Mouse (Mus musculus): ENCODE measurements around the gene Myh1. TPM values are rescaled to one million over a fixed set of nuclear protein-coding genes. Genes with fewer than 3 reads are reported as not detected.

Gene Myh1
- polyA plus RNA-seq, 1 experiment = 0.04 TPM

DNA sequence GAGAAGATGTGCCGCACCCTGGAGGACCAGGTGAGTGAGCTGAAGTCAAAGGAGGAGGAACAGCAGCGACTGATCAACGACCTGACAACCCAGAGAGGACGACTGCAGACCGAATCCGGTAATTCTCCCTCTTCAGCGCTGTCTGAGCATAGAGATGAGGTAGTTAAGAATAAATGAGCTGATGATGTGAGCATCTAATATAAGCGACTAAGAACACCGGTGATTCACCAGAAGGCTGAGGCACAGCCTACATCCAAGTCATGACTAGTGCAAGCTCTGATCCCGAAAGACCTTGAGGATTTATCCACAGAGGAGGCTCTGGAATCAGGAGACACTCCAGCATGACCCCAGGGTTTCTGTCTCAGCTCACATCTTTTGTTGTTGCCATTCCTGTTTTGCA lies 9.5 kb upstream of the Myh1 start:
- Histone ChIP-seq H3K27ac (ENCODE audit: insufficient read depth, low read length) (no peak overlapping the region), H3K4me1 (ENCODE audit: control insufficient read depth, insufficient read depth, insufficient read length) (no peaks in the 10 kb centered on the region), H3K36me3 (ENCODE audit: control insufficient read depth, insufficient read depth, low read length) (no peaks in the 10 kb centered on the region), H3K4me3 (ENCODE audit: extremely low read depth, insufficient read depth, insufficient read length) (no peak overlapping the region), H3K27me3 (ENCODE audit: control insufficient read depth, insufficient read depth, low read length) (no peaks in the 10 kb centered on the region)
- WGBS = 85% methylated on average over 10 of the region's 10 CpGs
- DNase-seq (ENCODE audit: low read depth in 1 of 2, low spot score in 2 of 2) = no peak
- no peak for TF ChIP-seq CTCF (IDR thresholded peaks at IDR 0.05; ENCODE audit: extremely low read depth, insufficient read depth, insufficient read length, insufficient replicate concordance)
- no peak for TF ChIP-seq POLR2A (IDR thresholded peaks at IDR 0.05; ENCODE audit: low read depth, low read length)

DNA sequence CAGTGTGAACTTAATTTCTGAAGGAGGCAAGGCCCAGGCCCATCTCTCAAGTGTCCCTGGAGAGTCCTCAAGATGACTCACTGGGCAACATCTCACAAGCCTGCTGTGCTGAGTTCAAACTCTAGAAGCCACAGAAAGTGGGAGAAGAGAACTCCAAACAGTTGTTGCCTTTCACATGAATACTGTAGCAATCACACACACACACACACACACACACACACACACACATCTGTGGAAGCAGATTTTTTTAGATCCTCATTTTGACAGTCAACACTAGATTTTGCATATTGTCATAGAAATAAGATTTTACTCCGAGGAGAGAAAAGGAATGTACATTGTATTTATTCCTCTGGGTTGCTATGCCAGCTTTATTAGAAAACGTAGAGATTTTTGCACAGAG lies 9.0 kb upstream of the Myh1 start:
- no peak for TF ChIP-seq CTCF (IDR thresholded peaks at IDR 0.05; ENCODE audit: extremely low read depth, insufficient read depth, insufficient read length, insufficient replicate concordance)
- TF ChIP-seq POLR2A (IDR thresholded peaks at IDR 0.05; ENCODE audit: low read depth, low read length) = no peak
- DNase-seq (ENCODE audit: low read depth in 1 of 2, low spot score in 2 of 2) = no peak
- Histone ChIP-seq H3K36me3 (ENCODE audit: control insufficient read depth, insufficient read depth, low read length) (no peaks in the 10 kb centered on the region), H3K4me1 (ENCODE audit: control insufficient read depth, insufficient read depth, insufficient read length) (no peaks in the 10 kb centered on the region), H3K27me3 (ENCODE audit: control insufficient read depth, insufficient read depth, low read length) (no peaks in the 10 kb centered on the region), H3K4me3 (ENCODE audit: extremely low read depth, insufficient read depth, insufficient read length) (no peak overlapping the region), H3K27ac (ENCODE audit: insufficient read depth, low read length) (no peak overlapping the region)
- WGBS = 89% methylated on average over 2 of the region's 2 CpGs

DNA sequence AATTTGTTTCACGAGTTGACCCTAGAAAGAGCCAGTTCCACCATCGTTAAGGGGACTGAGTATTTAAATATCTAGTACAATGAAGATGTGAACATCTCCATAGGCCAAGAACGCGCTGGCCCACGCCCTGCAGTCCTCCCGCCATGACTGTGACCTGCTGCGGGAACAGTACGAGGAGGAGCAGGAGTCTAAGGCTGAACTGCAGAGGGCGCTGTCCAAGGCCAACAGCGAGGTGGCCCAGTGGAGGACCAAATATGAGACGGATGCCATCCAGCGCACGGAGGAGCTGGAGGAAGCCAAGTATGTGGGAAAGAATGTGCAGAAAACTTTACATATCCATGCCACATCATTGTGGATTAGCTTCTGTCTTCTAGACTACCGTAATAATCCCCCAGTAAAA lies 8.4 kb upstream of the Myh1 start:
- no peak overlapping the region for H3K4me3 ChIP-seq (ENCODE audit: extremely low read depth, insufficient read depth, insufficient read length)
- H3K27me3 ChIP-seq (ENCODE audit: control insufficient read depth, insufficient read depth, low read length) = no peaks in the 10 kb centered on the region
- TF ChIP-seq POLR2A (IDR thresholded peaks at IDR 0.05; ENCODE audit: low read depth, low read length) (no peak), CTCF (IDR thresholded peaks at IDR 0.05; ENCODE audit: extremely low read depth, insufficient read depth, insufficient read length, insufficient replicate concordance) (no peak)
- no peaks in the 10 kb centered on the region for H3K4me1 ChIP-seq (ENCODE audit: control insufficient read depth, insufficient read depth, insufficient read length)
- DNase-seq (ENCODE audit: low read depth in 1 of 2, low spot score in 2 of 2) = no peak
- H3K36me3 ChIP-seq (ENCODE audit: control insufficient read depth, insufficient read depth, low read length) = no peaks in the 10 kb centered on the region
- WGBS = 87% methylated on average over 14 of the region's 14 CpGs
- H3K27ac ChIP-seq (ENCODE audit: insufficient read depth, low read length) = no peak overlapping the region

DNA sequence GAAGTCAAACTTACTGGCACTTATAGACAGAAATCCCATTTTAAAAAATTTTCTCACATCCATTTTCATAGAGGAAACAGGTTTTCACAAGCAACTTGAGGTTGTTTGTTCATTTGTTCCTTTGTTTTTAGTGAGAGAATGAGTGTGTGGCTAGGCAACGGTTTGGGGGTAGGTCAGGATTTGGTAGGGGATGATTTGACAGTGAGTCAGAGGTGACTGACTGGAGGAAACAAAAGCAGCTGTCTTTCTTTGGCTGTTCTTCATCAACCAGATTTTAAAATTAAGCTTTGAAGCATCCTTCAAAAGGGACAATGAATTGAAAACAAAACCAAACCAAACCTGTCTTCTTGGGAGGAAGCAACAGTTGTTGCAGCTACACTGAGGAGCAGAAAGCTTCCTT lies 531 bp upstream of the Myh1 start:
- no peak overlapping the region for H3K27ac ChIP-seq (ENCODE audit: insufficient read depth, low read length)
- no peak for DNase-seq (ENCODE audit: low read depth in 1 of 2, low spot score in 2 of 2)
- H3K4me1 ChIP-seq (ENCODE audit: control insufficient read depth, insufficient read depth, insufficient read length) = no peaks in the 10 kb centered on the region
- TF ChIP-seq POLR2A (IDR thresholded peaks at IDR 0.05; ENCODE audit: low read depth, low read length) = no peak
- no peak for TF ChIP-seq CTCF (IDR thresholded peaks at IDR 0.05; ENCODE audit: extremely low read depth, insufficient read depth, insufficient read length, insufficient replicate concordance)
- no peak overlapping the region for H3K4me3 ChIP-seq (ENCODE audit: extremely low read depth, insufficient read depth, insufficient read length)
- WGBS = 30% methylated on average over 1 of the region's 1 CpGs
- no peaks in the 10 kb centered on the region for H3K27me3 ChIP-seq (ENCODE audit: control insufficient read depth, insufficient read depth, low read length)
- no peaks in the 10 kb centered on the region for H3K36me3 ChIP-seq (ENCODE audit: control insufficient read depth, insufficient read depth, low read length)

DNA sequence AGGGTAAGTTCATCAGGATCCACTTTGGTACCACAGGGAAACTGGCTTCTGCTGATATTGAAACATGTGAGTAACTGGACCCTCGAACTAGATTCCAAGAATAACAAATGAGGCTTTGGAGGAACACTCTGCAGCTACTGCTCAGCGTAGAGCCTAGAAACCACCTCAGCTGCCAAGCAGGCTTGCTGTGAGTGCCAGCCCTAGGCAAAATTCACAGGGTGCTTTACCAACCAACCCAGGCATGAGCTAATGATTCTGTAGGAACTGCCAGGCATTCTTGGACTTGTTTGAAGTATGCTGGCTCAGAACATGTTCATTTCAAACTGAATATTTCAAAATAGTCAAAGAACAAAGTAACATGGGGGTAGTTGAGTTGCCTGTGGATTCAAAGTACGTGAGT lies 4.9 kb downstream of the Myh1 start:
- no peak overlapping the region for H3K4me3 ChIP-seq (ENCODE audit: extremely low read depth, insufficient read depth, insufficient read length)
- no peaks in the 10 kb centered on the region for H3K27me3 ChIP-seq (ENCODE audit: control insufficient read depth, insufficient read depth, low read length)
- H3K36me3 ChIP-seq (ENCODE audit: control insufficient read depth, insufficient read depth, low read length) = no peaks in the 10 kb centered on the region
- no peaks in the 10 kb centered on the region for H3K4me1 ChIP-seq (ENCODE audit: control insufficient read depth, insufficient read depth, insufficient read length)
- DNase-seq (ENCODE audit: low read depth in 1 of 2, low spot score in 2 of 2) = no peak
- 77% methylated on average over 3 of the region's 3 CpGs for WGBS
- no peak overlapping the region for H3K27ac ChIP-seq (ENCODE audit: insufficient read depth, low read length)
- TF ChIP-seq POLR2A (IDR thresholded peaks at IDR 0.05; ENCODE audit: low read depth, low read length) = no peak

DNA sequence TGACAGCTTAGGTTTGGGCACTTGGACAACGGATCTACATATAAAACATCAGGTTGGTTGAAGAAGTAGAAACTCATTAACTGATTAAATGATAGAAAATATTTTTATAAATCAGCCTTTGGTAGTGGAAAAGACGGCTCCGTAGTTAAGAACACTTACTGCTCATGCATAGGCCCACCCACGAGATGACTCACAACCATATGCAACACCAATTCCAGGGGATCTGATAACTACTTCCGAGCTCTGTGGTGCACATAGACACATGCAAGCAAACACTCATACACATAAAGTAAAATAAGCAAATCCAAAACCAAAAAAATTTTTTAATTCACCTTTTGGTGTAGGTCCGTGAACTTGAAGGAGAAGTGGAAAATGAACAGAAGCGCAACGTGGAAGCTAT lies 22.0 kb downstream of the Myh1 start:
- no peaks in the 10 kb centered on the region for H3K36me3 ChIP-seq (ENCODE audit: control insufficient read depth, insufficient read depth, low read length)
- TF ChIP-seq POLR2A (IDR thresholded peaks at IDR 0.05; ENCODE audit: low read depth, low read length) (no peak), CTCF (IDR thresholded peaks at IDR 0.05; ENCODE audit: extremely low read depth, insufficient read depth, insufficient read length, insufficient replicate concordance) (no peak)
- H3K4me1 ChIP-seq (ENCODE audit: control insufficient read depth, insufficient read depth, insufficient read length) = no peaks in the 10 kb centered on the region
- DNase-seq (ENCODE audit: low read depth in 1 of 2, low spot score in 2 of 2) = no peak
- WGBS = 91% methylated on average over 8 of the region's 8 CpGs
- no peak overlapping the region for H3K4me3 ChIP-seq (ENCODE audit: extremely low read depth, insufficient read depth, insufficient read length)
- no peaks in the 10 kb centered on the region for H3K27me3 ChIP-seq (ENCODE audit: control insufficient read depth, insufficient read depth, low read length)
- no peak overlapping the region for H3K27ac ChIP-seq (ENCODE audit: insufficient read depth, low read length)

DNA sequence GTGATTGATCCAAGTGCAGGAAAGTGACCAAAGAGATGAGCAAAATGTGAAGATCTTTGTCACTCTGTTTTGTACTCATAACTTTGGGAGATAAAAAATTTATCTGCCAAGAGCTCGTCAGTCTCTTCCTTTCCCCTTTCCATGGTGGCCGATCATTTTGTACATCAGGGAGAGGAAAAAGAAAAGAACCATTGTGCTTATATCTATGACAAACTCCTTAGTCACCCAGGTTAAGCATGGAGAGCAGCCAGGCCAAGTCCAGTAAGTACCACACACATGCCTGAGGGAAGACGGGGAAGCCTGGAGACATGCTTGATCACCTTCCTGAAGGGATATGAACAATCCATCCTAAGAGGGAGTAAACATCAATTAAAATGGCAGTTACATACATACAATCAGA lies 24.6 kb downstream of the Myh1 start:
- DNase-seq (ENCODE audit: low read depth in 1 of 2, low spot score in 2 of 2) = no peak
- H3K4me1 ChIP-seq (ENCODE audit: control insufficient read depth, insufficient read depth, insufficient read length) = no peaks in the 10 kb centered on the region
- no peak for TF ChIP-seq CTCF (IDR thresholded peaks at IDR 0.05; ENCODE audit: extremely low read depth, insufficient read depth, insufficient read length, insufficient replicate concordance)
- no peak for TF ChIP-seq POLR2A (IDR thresholded peaks at IDR 0.05; ENCODE audit: low read depth, low read length)
- H3K4me3 ChIP-seq (ENCODE audit: extremely low read depth, insufficient read depth, insufficient read length) = no peak overlapping the region
- no peaks in the 10 kb centered on the region for H3K27me3 ChIP-seq (ENCODE audit: control insufficient read depth, insufficient read depth, low read length)
- no peaks in the 10 kb centered on the region for H3K36me3 ChIP-seq (ENCODE audit: control insufficient read depth, insufficient read depth, low read length)
- WGBS = 88% methylated on average over 3 of the region's 3 CpGs
- no peak overlapping the region for H3K27ac ChIP-seq (ENCODE audit: insufficient read depth, low read length)

Measured in spleen, adult 2 months (tissue).